Mouse (Mus musculus) testis, postnatal 14 days (tissue): ENCODE data around the gene Ryr2.
"Not testable (repeated sequence)": the region's sequence is repeated elsewhere in the genome, so short reads cannot be mapped to it uniquely, and the experiment has no call there.

Source experiments
- DNase-seq: peaks from one replicate; pipeline ENCODE4 v3.0.0; 2021; ENCODE audit warnings: low spot score

Ryr2 gene

GRCm38 (mm10) chr13:11880503-11881227 is 226.1 kb downstream of the Ryr2 start:
- no peak for DNase-seq

GRCm38 (mm10) chr13:11879037-11879436 is 227.7 kb downstream of the Ryr2 start:
- DNase-seq, result no peak

- peak; percentile 7 for DNase-seq
These were observed 231.9 kb downstream of the Ryr2 start for GRCm38 (mm10) chr13:11874852-11875251.

- DNase-seq, result no peak
These were observed 236.8 kb downstream of the Ryr2 start for GRCm38 (mm10) chr13:11869971-11870370.

DNA sequence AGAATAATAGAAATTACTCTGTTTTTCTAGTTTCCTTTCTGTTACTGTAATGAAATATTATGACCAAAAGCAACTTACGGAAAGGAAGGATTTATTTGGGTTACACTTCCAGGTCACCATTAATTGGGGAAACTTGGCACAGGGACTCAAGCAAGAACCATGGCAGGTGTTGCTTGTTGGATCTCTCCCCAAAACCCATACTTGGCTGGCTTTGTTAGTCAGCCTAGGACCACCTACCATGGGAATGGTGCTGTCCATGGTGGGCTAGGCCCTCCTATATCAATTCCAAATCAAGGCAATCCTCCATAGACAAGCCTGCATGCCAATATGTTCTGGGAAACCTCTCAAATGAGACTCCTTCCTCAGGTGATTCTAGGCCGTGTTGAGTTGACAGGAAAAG is 237.3 kb downstream of the Ryr2 start:
- no peak for DNase-seq

DNA sequence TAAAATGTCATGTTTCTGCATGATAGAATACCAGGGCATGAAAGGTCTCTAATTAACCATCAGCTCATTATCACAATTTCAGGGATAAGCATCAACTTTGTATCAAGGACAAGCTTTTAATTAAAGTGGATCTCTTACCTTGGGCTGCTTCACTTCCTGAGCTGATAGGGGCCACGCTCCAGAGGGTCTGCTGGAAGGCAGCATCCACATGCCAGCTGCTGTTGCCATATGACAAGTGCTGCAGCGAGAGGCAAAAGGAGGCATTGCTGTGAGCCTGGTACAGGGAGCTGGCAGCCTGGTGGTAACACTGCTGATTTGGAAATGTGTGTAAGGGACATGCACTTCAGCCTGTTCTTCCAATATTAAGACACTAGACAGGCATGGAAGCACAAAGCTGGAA is 237.8 kb downstream of the Ryr2 start:
- DNase-seq, result no peak

DNA sequence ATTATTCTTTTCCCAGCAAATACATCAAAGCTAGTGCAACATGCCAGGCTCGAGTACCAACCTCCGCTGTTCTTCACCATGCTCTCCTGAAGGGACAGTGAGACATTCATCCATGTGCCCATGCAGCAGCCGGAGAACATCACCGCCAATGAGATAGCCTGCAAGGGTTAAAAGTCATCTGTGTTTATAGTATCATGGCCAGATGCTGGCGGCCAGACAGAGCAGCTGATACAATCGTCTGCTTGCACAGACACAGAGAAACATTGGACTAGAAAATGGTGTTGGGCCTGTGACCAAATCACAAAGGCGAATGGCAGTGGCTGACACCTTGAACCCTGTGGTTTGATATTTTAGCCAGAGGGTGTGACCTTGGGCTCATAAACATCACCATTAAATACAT is 238.7 kb downstream of the Ryr2 start:
- no peak for DNase-seq

DNA sequence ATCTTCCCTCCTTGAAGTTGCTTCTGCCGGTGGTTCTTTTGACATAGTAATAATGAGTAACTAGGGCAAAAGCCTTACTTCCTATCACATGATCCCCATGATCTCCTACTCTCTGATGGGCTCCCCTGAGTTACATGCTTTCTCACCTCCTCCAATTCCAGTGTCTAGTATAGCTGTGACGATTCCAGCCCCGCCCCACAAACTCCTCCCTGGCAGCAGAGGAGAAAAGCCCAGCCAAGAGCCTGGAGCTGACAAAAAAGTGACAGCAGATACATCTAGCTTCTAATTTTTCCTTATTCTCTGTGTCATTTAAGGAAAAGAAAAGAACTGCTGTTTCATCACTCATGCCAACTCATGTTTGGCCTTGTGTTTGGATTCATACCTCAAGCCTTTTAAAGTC is 241.5 kb downstream of the Ryr2 start:
- no peak for DNase-seq

GRCm38 (mm10) chr13:11851691-11852090 is 255.1 kb downstream of the Ryr2 start:
- DNase-seq, result no peak

DNA sequence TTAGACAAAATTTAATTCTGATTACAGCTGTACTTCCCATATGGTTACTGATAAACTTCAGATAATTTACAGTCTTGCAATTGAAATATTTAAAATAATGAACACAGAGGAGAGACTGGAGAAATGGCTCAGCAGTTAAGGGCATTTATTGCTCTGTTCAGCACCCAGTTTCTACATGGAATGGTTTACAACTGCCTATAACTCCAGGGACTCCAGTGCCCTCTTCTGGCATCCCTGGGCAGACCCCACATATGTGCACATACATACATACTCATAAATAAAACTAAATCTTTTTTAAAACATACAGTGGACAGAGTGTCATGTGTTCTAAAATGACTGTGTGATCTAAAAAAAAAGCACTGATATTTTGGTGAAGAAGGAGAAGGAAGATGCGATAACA is 262.9 kb downstream of the Ryr2 start:
- no peak for DNase-seq

DNA sequence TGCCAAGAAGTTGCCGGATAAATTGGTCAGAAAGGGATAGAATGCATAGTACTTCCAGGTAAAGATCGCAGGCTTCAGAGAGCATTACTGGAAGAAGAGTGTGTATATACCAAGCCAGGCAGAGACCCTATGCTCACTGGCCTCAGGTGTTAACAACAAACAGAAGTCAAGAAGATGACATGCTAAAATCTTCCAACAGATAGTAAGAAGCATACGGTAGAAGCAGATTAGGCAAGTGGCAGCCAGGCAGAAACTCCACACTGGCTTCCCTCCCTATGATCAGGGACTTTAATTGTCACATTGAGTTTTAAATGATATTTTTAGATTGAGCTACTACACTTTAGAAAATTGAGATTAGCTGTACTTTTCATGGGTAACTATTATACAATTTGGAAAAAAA is 268.9 kb downstream of the Ryr2 start:
- DNase-seq, result no peak

- no peak for DNase-seq
These were observed 269.6 kb downstream of the Ryr2 start for GRCm38 (mm10) chr13:11837152-11837551.

GRCm38 (mm10) chr13:11836304-11837078 is 270.3 kb downstream of the Ryr2 start:
- no peak for DNase-seq

DNA sequence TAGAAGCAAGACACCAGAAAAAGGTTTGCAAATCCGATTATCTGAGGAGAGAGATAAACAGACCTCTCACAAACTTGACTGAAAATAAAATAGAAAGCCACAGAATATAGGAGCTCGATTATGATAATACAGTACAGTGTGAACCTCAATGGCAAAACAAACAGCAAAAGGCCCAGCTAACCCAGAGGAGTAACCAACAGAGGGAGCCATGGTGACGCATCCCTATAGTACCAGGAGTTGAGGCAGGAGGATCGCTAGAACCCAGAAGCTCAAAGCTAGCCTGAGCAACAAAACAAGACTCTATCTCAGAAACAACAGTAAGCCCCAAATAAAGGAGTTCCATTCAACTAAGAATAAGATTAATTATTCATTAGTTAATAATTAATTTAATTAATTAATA is 275.5 kb downstream of the Ryr2 start:
- DNase-seq, result no peak

- no peak for DNase-seq
These were observed 281.1 kb downstream of the Ryr2 start for GRCm38 (mm10) chr13:11825563-11826226.

DNA sequence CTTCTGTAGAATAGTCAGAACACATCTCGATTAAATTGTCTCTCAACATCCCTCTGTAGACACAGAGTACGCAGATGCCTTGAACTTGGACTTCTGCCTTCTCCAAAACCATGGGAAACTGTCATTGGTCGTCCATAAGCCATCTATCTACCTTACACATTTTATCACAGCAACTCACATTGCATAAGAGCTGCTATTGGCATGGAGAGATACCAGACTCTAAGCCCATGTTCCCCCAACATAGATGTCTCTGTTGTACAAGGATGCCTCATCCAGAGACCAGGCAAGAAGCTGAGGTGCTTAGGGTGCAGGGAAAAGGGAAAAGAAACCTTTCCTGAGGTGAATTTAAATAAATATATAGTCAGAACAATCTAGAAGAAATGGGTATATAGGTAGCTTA is 288.0 kb downstream of the Ryr2 start:
- no peak for DNase-seq

- DNase-seq, result not testable (repeated sequence)
These were observed 297.4 kb downstream of the Ryr2 start for GRCm38 (mm10) chr13:11809365-11809764.

DNA sequence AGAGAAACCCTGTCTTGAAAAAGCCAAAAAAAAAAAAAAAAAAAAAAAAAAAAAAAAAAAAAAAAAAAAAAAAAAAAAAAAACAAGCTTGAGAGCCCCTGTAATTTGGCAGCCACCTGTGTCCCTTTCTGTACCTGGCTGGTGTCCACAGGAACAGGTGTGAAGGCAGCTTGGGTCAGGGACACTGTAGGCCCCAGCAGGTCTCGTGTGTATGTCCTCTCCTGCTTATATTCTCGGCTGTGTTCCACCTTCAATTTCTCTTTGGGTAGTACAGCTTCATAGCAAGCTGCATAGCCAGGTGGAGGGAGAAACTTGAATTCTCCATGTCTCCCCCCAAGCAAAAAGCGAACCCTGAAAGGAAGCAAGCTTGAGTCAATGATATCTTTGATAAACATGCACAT is 314.2 kb downstream of the Ryr2 start:
- DNase-seq, result no peak

DNA sequence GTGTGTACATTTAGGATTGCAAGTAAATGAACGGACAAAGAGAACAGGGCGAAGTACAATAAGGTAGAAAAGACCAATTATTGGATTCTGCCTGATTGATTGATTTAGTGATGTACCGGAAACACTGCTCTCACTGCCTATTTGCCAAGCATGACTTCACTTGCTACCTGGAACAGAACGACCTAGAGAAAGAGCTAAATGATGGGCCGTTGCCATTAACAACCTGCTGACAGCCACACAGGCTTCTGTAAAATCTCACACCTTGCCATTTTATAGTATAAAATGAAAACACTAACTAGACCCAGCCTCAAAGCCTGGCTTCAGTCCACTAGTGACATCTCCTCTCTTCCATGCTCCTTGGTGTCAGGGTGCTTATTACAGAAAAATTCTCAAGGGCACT is 316.2 kb downstream of the Ryr2 start:
- no peak for DNase-seq

DNA sequence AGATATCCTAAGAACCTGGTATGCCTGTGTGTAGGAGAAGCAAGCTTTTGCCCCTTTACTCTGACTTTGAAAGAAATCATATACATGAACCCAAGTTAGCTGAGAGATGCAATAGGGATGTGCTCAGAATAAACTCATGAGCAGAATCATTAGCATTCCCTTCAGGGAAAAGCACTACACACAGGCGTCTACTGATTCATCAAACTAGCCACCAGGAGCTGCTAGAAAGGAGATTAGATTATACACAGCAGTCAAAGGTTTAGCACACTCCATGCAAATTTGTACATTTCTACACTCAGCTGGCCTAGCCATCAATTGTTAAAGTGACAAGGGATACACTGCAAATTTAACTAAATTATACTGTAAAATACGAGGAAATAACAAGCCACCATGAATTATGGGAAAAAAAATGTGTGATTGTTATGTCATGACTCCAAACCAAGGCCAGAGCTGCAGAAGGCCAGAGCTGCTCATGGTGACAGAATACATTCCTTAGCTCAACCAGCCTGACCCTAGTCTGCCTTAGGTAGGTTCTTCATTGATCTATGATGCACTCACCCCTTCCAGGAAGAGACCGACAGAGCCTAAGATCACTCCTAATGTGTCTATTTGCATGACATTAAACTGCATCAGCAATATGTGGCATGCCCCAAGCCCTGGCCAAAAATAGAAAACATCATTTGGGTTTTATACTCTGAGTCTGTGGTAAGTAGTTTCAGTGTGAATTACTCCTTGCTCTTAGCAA is 324.2 kb downstream of the Ryr2 start:
- DNase-seq, result no peak

DNA sequence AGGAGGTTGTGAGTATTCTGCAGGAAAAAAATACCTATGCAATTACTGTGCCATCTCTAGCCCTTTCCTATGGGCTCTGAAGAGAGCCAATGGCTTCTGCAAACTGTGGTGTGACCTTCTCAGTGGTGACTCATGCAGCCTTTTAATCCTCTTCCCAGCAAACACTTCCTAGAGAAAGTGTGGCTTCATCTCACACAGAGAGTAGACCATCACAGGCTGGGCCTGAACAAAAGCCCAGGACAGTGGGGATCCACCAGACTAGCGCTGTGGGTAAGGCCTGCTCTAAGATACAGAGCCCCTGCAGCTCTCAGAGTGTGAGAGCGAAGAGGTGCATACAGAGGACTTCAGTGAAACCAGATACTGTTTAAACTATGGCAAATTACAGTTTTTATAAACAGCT is 325.7 kb downstream of the Ryr2 start:
- DNase-seq, result no peak

DNA sequence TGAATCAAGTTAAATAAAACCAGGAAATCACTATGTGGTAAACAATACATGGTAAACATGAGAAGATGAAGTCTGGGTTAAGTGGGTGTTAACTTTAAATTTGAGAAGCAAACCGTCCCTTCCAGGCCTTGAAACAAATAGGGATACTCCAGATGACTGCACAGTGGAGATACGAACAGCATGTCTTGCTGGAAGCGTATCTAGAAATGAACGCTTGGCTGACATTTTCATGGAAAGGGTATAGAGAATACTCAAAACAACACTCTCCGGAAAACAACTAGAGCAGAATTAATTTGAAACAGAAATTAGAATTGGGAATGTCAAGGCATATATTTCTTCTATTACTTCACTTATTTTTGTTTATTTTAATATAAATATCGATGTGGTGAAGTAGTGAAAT is 329.0 kb downstream of the Ryr2 start:
- DNase-seq, result no peak
